Mouse (Mus musculus) heart, embryonic 10.5 days (tissue): Measurements from ENCODE around the gene Sema4c. TPM values are rescaled to one million over a fixed set of nuclear protein-coding genes. Genes with fewer than 3 reads are reported as not detected.

Source experiments
- DNase-seq: peaks from one replicate; pipeline ENCODE4 v3.0.0-alpha.2; 2017; ENCODE audit warnings: low spot score
- H3K27ac ChIP-seq: fragments of 300-500 bp; sonication (generic); 2 replicates; pipeline ENCODE4 v1.5.1; 2016; ENCODE audit warnings: mild to moderate bottlenecking
- H3K27me3 ChIP-seq: fragments of 300-500 bp; sonication (generic); 2 replicates; pipeline ENCODE4 v1.6.1; 2016; ENCODE audit warnings: mild to moderate bottlenecking; ENCODE audit not compliant: poor library complexity, insufficient read depth, severe bottlenecking
- H3K36me3 ChIP-seq: fragments of 300-500 bp; sonication (generic); 2 replicates; pipeline ENCODE4 v1.6.1; 2016; ENCODE audit warnings: mild to moderate bottlenecking, moderate library complexity
- H3K4me1 ChIP-seq: fragments of 300-500 bp; sonication (generic); 2 replicates; pipeline ENCODE4 v1.6.1; 2016; ENCODE audit warnings: mild to moderate bottlenecking
- H3K4me3 ChIP-seq: fragments of 300-500 bp; sonication (generic); 2 replicates; pipeline ENCODE4 v1.5.1; 2016; ENCODE audit warnings: mild to moderate bottlenecking, moderate library complexity
- H3K9me3 ChIP-seq: fragments of 300-500 bp; sonication (generic); 2 replicates; pipeline ENCODE4 v1.6.1; 2016; ENCODE audit warnings: mild to moderate bottlenecking, moderate library complexity
- WGBS: fragments of 180-500 bp; shearing (Covaris S2); methylation state at CpG from one replicate; pipeline ENCODE4 v1.1.7; 2016; 5-methylcytosine and 5-hydroxymethylcytosine counted together
- polyA plus RNA-seq: library from polyadenylated mRNA; unstranded; fragments of >200 nt; fragmentation: Nextera tagmentation; extraction: Ambion mirVana; gene quantifications from 2 replicates; pipeline ENCODE4 v1.2.1, GENCODE M21; 2016

Sema4c gene
- polyA plus RNA-seq, 1 experiment from 2014 or later = 15.2 TPM

GRCm38 (mm10) chr1:36588476-36589450, 30.6 kb upstream of the Sema4c start:
- no peak for DNase-seq
- Histone ChIP-seq H3K36me3 (no peaks in the 10 kb centered on the region), H3K4me3 (no peak overlapping the region), H3K27ac (peak overlapping the region; percentile 60), H3K4me1 (peaks cover 84% of the 10 kb centered on the region), H3K9me3 (no peaks in the 10 kb centered on the region), H3K27me3 (no peaks in the 10 kb centered on the region)
- 70% methylated on average over 13 of the region's 13 CpGs for WGBS

DNA sequence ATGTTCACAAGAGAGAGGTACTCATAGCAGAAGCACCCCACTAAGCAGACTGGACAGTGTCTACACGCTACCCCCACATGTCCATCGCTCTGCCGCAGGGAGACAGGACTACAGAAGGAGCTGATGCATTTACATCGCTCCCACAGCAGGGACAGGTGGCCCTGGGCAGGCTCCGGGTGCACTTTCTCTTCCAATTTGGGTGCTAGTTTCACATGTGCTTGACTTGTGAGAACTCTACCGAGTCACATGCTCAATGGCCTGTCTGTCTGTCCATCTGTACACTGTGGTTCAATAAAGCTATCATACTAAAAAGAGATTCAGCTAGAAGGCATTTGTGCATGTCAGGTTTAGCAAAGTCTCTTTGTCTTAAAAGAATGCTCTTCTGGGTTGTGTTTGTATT, 29.7 kb upstream of the Sema4c start:
- Histone ChIP-seq H3K4me3 (no peak overlapping the region), H3K36me3 (no peaks in the 10 kb centered on the region), H3K4me1 (peaks cover 88% of the 10 kb centered on the region), H3K9me3 (no peaks in the 10 kb centered on the region), H3K27me3 (no peaks in the 10 kb centered on the region), H3K27ac (peak overlapping the region; percentile 60)
- 91% methylated on average over 6 of the region's 6 CpGs for WGBS
- DNase-seq = no peak

DNA sequence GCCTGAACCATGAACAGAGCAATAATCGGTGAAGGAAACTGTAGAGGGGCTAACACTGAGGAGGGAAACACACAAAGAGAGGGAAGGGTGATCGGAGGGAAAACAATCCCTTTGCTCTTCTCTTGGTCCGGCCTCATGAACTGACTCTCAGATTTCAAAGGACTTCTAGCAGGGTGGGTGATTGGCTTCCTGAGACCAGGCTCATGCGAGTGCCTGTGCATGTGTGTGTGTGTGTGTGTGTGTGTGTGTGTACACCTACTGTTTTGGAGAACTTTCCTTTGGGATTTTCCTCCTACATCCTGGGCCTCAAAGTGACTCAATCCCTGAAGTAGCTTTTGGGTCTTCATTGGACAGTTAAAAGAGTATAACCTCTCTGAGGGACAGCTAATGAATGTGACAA, 28.1 kb upstream of the Sema4c start:
- Histone ChIP-seq H3K4me1 (peaks cover 89% of the 10 kb centered on the region), H3K36me3 (no peaks in the 10 kb centered on the region), H3K27me3 (no peaks in the 10 kb centered on the region), H3K4me3 (no peak overlapping the region), H3K27ac (peak overlapping the region; percentile 70), H3K9me3 (no peaks in the 10 kb centered on the region)
- WGBS = 43% methylated on average over 4 of the region's 4 CpGs
- DNase-seq = no peak

- peaks cover 88% of the 10 kb centered on the region for H3K4me1 ChIP-seq
- no peaks in the 10 kb centered on the region for H3K9me3 ChIP-seq
- no peaks in the 10 kb centered on the region for H3K27me3 ChIP-seq
- no peak for DNase-seq
- no peaks in the 10 kb centered on the region for H3K36me3 ChIP-seq
- 71% methylated on average over 8 of the region's 8 CpGs for WGBS
- no peak overlapping the region for H3K4me3 ChIP-seq
- peak overlapping the region; percentile 92; the same call in 1 of the 2 replicates for H3K27ac ChIP-seq
Measured at GRCm38 (mm10) chr1:36583408-36584116, 25.4 kb upstream of the Sema4c start.

DNA sequence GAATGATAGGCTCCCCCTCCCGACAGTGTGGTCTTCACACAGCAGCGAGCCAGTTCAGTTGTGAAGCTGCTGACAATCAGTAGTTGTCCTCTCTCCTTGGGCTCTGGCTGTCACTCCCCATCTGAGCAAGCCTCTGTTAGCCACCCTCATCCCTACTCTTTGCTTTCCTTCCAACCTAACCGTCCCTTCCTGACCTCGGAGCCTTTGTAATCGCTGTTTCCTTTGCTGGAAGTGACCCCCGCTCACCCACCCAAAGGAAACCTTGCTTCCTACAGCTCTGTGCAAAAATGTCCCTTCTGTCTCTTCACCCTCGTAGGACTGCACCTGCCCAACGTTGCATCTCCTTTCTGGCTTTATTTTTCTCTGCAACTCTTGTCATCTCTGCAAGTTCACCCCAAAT, 24.1 kb upstream of the Sema4c start:
- Histone ChIP-seq H3K4me1 (peaks cover 91% of the 10 kb centered on the region), H3K27me3 (no peaks in the 10 kb centered on the region), H3K9me3 (no peaks in the 10 kb centered on the region), H3K27ac (peak overlapping the region; percentile 92; the same call in 1 of the 2 replicates), H3K4me3 (no peak overlapping the region), H3K36me3 (no peaks in the 10 kb centered on the region)
- no peak for DNase-seq
- WGBS = 54% methylated on average over 8 of the region's 8 CpGs

DNA sequence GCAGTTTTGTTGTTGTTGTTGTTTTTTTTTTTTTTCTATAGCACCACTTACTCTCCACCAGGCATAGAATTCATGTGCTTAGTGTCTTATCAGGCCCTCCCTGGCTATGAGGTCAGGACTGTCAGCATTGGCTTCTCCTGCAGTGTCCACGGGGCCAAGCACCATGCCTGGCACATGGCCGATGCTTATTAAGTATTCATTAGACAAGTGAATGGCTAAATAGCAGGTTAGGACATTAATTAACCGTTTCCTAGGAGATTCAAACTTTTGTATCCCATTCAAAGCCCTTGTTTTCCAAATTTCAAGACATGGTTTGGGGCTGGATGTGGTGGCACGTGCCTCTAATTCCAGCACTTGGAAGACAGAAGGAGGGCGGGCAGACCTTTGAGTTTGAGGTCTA, 23.1 kb upstream of the Sema4c start:
- Histone ChIP-seq H3K4me3 (peak overlapping the region; percentile 42; the same call in 1 of the 2 replicates), H3K9me3 (no peaks in the 10 kb centered on the region), H3K27me3 (no peaks in the 10 kb centered on the region), H3K36me3 (no peaks in the 10 kb centered on the region), H3K27ac (peak overlapping the region; percentile 92), H3K4me1 (peaks cover 94% of the 10 kb centered on the region)
- WGBS = 60% methylated on average over 5 of the region's 5 CpGs
- no peak for DNase-seq

GRCm38 (mm10) chr1:36580384-36581207, 22.4 kb upstream of the Sema4c start:
- WGBS = 1% methylated on average over 17 of the region's 17 CpGs
- H3K4me1 ChIP-seq = peaks cover 94% of the 10 kb centered on the region
- H3K36me3 ChIP-seq = no peaks in the 10 kb centered on the region

GRCm38 (mm10) chr1:36579974-36580383, 21.8 kb upstream of the Sema4c start:
- H3K27ac ChIP-seq = peak overlapping the region; percentile 92
- no peaks in the 10 kb centered on the region for H3K9me3 ChIP-seq
- peaks cover 94% of the 10 kb centered on the region for H3K4me1 ChIP-seq
- WGBS = 36% methylated on average over 6 of the region's 6 CpGs
- DNase-seq = no peak
- H3K27me3 ChIP-seq = no peaks in the 10 kb centered on the region
- no peaks in the 10 kb centered on the region for H3K36me3 ChIP-seq
- H3K4me3 ChIP-seq = peak overlapping the region; percentile 42

More at GRCm38 (mm10) chr1:36580384-36581207, 22.4 kb upstream of the Sema4c start:
- no peaks in the 10 kb centered on the region for H3K9me3 ChIP-seq
- H3K27ac ChIP-seq = peak overlapping the region; percentile 92
- no peaks in the 10 kb centered on the region for H3K27me3 ChIP-seq
- peak; percentile 91 for DNase-seq
- H3K4me3 ChIP-seq = peak overlapping the region; percentile 42

- no peak for DNase-seq
- H3K4me3 ChIP-seq = no peak overlapping the region
- H3K27ac ChIP-seq = peak overlapping the region; percentile 44; the same call in 1 of the 2 replicates
- no peaks in the 10 kb centered on the region for H3K36me3 ChIP-seq
- H3K27me3 ChIP-seq = no peaks in the 10 kb centered on the region
- 50% methylated on average over 6 of the region's 6 CpGs for WGBS
- no peaks in the 10 kb centered on the region for H3K9me3 ChIP-seq
- H3K4me1 ChIP-seq = peaks cover 83% of the 10 kb centered on the region
Measured at GRCm38 (mm10) chr1:36576991-36577675, 19.0 kb upstream of the Sema4c start.

- H3K9me3 ChIP-seq = no peaks in the 10 kb centered on the region
- no peaks in the 10 kb centered on the region for H3K27me3 ChIP-seq
- 53% methylated on average over 6 of the region's 6 CpGs for WGBS
- H3K4me1 ChIP-seq = peaks cover 82% of the 10 kb centered on the region
- 0 out of 2 replicates have a peak overlapping the region, but pooled peaks have one; percentile 53 for H3K27ac ChIP-seq
- H3K36me3 ChIP-seq = no peaks in the 10 kb centered on the region
- DNase-seq = no peak
- H3K4me3 ChIP-seq = no peak overlapping the region
Measured at GRCm38 (mm10) chr1:36575347-36575746, 17.2 kb upstream of the Sema4c start.

GRCm38 (mm10) chr1:36574196-36574955, 16.2 kb upstream of the Sema4c start:
- peak overlapping the region; percentile 12; the same call in 1 of the 2 replicates for H3K27ac ChIP-seq

More at GRCm38 (mm10) chr1:36574196-36574955, 16.2 kb upstream of the Sema4c start:
- no peaks in the 10 kb centered on the region for H3K9me3 ChIP-seq
- WGBS = 80% methylated on average over 5 of the region's 5 CpGs
- peaks cover 82% of the 10 kb centered on the region for H3K4me1 ChIP-seq
- DNase-seq = no peak
- no peak overlapping the region for H3K4me3 ChIP-seq
- no peaks in the 10 kb centered on the region for H3K27me3 ChIP-seq
- H3K36me3 ChIP-seq = no peaks in the 10 kb centered on the region
